Mouse (Mus musculus) embryonic fibroblast, embryonic 13.5 days (primary cell): ENCODE data around the gene Majin. TPM values are rescaled to one million over a fixed set of nuclear protein-coding genes. Genes with fewer than 3 reads are reported as not detected.

Experiments used
- H3K27ac ChIP-seq: 2 replicates; pipeline ENCODE4 v1.5.1; 2012; ENCODE audit warnings: low read length, control low read depth, inconsistent platforms; ENCODE audit not compliant: insufficient read depth
- H3K4me1 ChIP-seq: 2 replicates; pipeline ENCODE4 v1.6.1; 2011; ENCODE audit warnings: low read length; ENCODE audit not compliant: control insufficient read depth, insufficient read depth
- H3K4me3 ChIP-seq: 2 replicates; pipeline ENCODE4 v1.5.1; 2011; ENCODE audit warnings: mild to moderate bottlenecking, control low read depth, low read length; ENCODE audit not compliant: insufficient read depth
- CTCF ChIP-seq: IDR thresholded peaks from 2 replicates; pipeline ENCODE4 v1.5.1; 2011; ENCODE audit warnings: mild to moderate bottlenecking, control low read depth, low read length, moderate library complexity, borderline replicate concordance; ENCODE audit not compliant: insufficient read depth
- POLR2A ChIP-seq: IDR thresholded peaks from 2 replicates; pipeline ENCODE4 v1.6.1; 2011; ENCODE audit warnings: low read depth, mild to moderate bottlenecking, control low read depth, low read length, moderate library complexity
- polyA plus RNA-seq: library from polyadenylated mRNA; stranded (reverse); fragments of >200 nt; gene quantifications from 2 replicates; pipeline ENCODE4 v1.2.4, GENCODE M21; 2011; ENCODE audit warnings: low read depth; ENCODE audit not compliant: missing spikeins, insufficient read length

Majin gene
- polyA plus RNA-seq, 1 experiment: not detected

DNA sequence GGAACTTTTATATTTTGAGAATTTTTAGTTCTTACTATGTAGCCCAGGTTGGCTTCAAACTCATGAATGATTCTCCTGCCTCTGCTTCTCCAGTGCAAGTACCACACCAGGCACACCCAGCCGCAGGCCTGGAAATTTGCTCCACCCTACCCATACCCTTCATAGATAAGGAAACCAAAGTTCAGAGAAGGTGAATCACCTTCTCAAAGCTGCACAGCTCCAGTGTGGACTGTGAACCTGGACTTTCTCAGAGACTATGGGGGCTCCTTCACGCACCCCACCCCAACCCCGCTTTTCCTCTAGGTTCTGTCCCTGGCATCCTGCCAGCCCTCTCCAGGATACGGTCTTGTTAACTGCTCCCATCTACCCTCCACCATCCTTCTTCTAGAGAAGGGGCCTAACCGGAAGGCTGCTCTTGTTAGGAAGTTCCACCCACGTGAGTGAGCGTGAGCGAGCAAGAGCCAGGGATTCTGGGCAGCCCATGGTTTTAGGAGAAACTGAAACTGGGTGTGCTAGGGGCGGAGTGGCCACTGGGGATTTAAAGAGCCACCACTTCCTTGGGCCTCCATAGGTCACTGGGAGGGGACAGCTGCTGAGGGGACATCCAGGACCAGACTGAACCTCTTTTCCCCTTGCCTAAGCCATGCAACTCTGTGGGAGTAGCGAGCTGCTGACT is 20.2 kb upstream of the Majin start:
- Histone ChIP-seq H3K4me3 (no peak overlapping the region), H3K4me1 (no peaks in the 10 kb centered on the region), H3K27ac (no peak overlapping the region)
- no peak for TF ChIP-seq CTCF
- TF ChIP-seq POLR2A: no peak

DNA sequence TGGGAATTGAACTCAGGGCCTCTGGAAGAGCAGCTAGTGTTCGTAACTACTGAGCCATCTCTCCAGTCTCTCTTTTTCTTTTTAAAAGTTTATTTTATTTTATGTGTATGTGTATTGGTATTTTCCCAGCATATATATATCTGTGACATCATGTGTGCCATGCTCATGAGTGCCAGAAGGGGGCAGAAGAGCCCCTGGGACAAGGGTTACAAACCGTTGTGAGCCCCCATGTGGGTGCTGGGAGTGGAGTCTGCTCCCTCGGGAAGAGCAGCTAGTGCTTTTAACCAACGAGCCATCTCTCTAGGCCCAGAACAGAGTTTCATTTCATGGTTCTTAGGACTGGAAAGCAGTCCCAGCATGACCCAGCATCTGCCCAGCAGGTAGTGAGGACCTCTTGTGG is 17.4 kb upstream of the Majin start:
- H3K4me3 ChIP-seq: no peak overlapping the region
- no peaks in the 10 kb centered on the region for H3K4me1 ChIP-seq
- no peak overlapping the region for H3K27ac ChIP-seq
- TF ChIP-seq POLR2A: no peak
- TF ChIP-seq CTCF: no peak

DNA sequence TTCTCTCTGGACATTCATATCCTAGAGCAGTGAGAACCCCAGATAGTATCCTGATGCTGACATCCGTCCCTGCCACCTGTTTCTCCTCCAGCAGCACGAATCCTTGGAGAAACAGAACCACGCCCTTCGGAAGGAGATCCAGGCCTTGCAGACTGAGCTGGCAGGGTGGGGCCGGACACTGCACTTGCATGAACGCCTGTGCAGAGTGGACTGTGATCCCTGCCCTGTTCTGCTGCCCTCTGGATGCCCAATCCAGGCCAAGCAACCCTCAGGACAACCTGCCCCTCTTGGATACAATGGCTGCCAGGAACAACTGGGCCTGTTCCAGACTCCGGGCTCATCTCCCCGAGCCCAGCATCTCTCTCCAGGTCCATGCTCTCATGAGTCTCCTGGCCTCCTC is 13.0 kb upstream of the Majin start:
- Histone ChIP-seq H3K4me1 (no peaks in the 10 kb centered on the region), H3K4me3 (no peak overlapping the region), H3K27ac (no peak overlapping the region)
- TF ChIP-seq POLR2A (no peak), CTCF (no peak)

- no peak overlapping the region for H3K4me3 ChIP-seq
- TF ChIP-seq CTCF: no peak
- TF ChIP-seq POLR2A: no peak
- no peak overlapping the region for H3K27ac ChIP-seq
- no peaks in the 10 kb centered on the region for H3K4me1 ChIP-seq
These were observed 9.4 kb upstream of the Majin start for GRCm38 (mm10) chr19:6174771-6175170.

GRCm38 (mm10) chr19:6178775-6179174 is 5.4 kb upstream of the Majin start:
- TF ChIP-seq POLR2A (no peak), CTCF (no peak)
- H3K4me3 ChIP-seq: no peak overlapping the region
- H3K4me1 ChIP-seq: no peaks in the 10 kb centered on the region
- no peak overlapping the region for H3K27ac ChIP-seq

- Histone ChIP-seq H3K27ac (no peak overlapping the region), H3K4me1 (no peaks in the 10 kb centered on the region), H3K4me3 (no peak overlapping the region)
- TF ChIP-seq CTCF: no peak
- no peak for TF ChIP-seq POLR2A
These were observed 2.6 kb upstream of the Majin start for GRCm38 (mm10) chr19:6181629-6182028.

- H3K27ac ChIP-seq: no peak overlapping the region
- H3K4me1 ChIP-seq: no peaks in the 10 kb centered on the region
- no peak for TF ChIP-seq CTCF
- TF ChIP-seq POLR2A: no peak
- no peak overlapping the region for H3K4me3 ChIP-seq
These were observed 1.7 kb upstream of the Majin start for GRCm38 (mm10) chr19:6182534-6182933.

- TF ChIP-seq CTCF (no peak), POLR2A (no peak)
- no peak overlapping the region for H3K27ac ChIP-seq
- no peaks in the 10 kb centered on the region for H3K4me1 ChIP-seq
These were observed 20.1 kb downstream of the Majin start for GRCm38 (mm10) chr19:6204265-6204664.

DNA sequence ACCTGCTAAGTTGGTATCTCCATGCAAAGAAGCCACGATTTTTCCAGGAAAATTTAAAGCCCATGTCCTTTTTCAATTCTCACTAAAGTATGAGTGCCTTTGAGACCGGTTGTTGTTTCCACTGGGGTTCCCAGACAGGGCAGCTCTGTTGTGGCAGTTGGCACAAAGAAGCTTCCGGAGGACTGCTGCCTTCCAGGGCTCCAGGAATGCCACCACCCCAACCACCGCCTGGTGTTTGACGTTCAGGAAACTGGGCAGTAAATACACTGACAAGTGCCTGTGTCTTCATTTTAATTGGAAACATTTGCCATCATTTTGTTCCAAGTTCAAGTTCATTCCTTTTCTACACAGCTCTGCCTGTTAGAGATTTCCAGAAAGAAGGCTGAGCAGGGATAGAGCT is 22.5 kb downstream of the Majin start:
- no peak overlapping the region for H3K27ac ChIP-seq
- no peak for TF ChIP-seq POLR2A
- no peak for TF ChIP-seq CTCF

More at GRCm38 (mm10) chr19:6204265-6204664, 20.1 kb downstream of the Majin start:
- no peak overlapping the region for H3K4me3 ChIP-seq

GRCm38 (mm10) chr19:6216046-6216705 is 32.0 kb downstream of the Majin start:
- no peak overlapping the region for H3K27ac ChIP-seq
- no peaks in the 10 kb centered on the region for H3K4me1 ChIP-seq
- no peak overlapping the region for H3K4me3 ChIP-seq
- TF ChIP-seq CTCF: no peak
- no peak for TF ChIP-seq POLR2A

More for the DNA sequence above, 22.5 kb downstream of the Majin start:
- Histone ChIP-seq H3K4me1 (no peaks in the 10 kb centered on the region), H3K4me3 (no peak overlapping the region)
